Mouse (Mus musculus) ES-E14 (cell line): ENCODE measurements around the gene Eif4ebp2. TPM values are rescaled to one million over a fixed set of nuclear protein-coding genes. Genes with fewer than 3 reads are reported as not detected.
"Not testable (repeated sequence)": the region's sequence is repeated elsewhere in the genome, so short reads cannot be mapped to it uniquely, and the experiment has no call there.

ENCODE experiments used
- DNase-seq: peaks from one replicate; pipeline ENCODE4 v3.0.0-alpha.2; 2013; ENCODE audit warnings: low read depth, low spot score
- H3K27ac ChIP-seq: 2 replicates; pipeline ENCODE4 v1.5.1; 2012; ENCODE audit warnings: low read depth, mild to moderate bottlenecking, low read length, moderate library complexity, mixed read lengths; ENCODE audit not compliant: poor library complexity, insufficient read depth, severe bottlenecking
- H3K36me3 ChIP-seq: 2 replicates; pipeline ENCODE4 v1.6.1; 2012; ENCODE audit warnings: mild to moderate bottlenecking, low read length, moderate library complexity, mixed read lengths; ENCODE audit not compliant: control insufficient read depth, poor library complexity, insufficient read depth, severe bottlenecking
- H3K4me1 ChIP-seq, 2 experiments: fragments of 150-350 bp in 1 of 2; sonication (generic) in 1 of 2; 2 replicates each; pipeline ENCODE4 v1.6.1; 2012; ENCODE audit warnings: low read length in 2 of 2, mild to moderate bottlenecking in 1 of 2, mixed read lengths in 1 of 2; ENCODE audit not compliant: control insufficient read depth in 2 of 2, insufficient read depth in 2 of 2, poor library complexity in 1 of 2
- H3K4me3 ChIP-seq, 2 experiments: fragments of 150-350 bp in 1 of 2; sonication (generic) in 1 of 2; 2 replicates each; pipeline ENCODE4 v1.5.1; 2012; ENCODE audit warnings: low read length in 2 of 2, low read depth in 1 of 2, mild to moderate bottlenecking in 1 of 2, mixed read lengths in 1 of 2; ENCODE audit not compliant: insufficient read depth in 1 of 2, poor library complexity in 1 of 2, severe bottlenecking in 1 of 2
- H3K9ac ChIP-seq: 2 replicates; pipeline ENCODE4 v1.6.1; 2012; ENCODE audit warnings: low read depth, mild to moderate bottlenecking, low read length, mixed read lengths; ENCODE audit not compliant: poor library complexity, insufficient read depth, severe bottlenecking
- H3K9me3 ChIP-seq: fragments of 150-350 bp; sonication (generic); 2 replicates; pipeline ENCODE4 v1.6.1; 2012; ENCODE audit warnings: low read depth, mild to moderate bottlenecking, low read length; ENCODE audit not compliant: control insufficient read depth, insufficient read depth
- CHD2 ChIP-seq: IDR thresholded peaks from 2 replicates; pipeline ENCODE4 v1.6.1; 2014; ENCODE audit warnings: mild to moderate bottlenecking, low read depth, low read length, inconsistent platforms
- HCFC1 ChIP-seq: IDR thresholded peaks from 2 replicates; pipeline ENCODE4 v1.6.1; 2012; ENCODE audit warnings: low read length, inconsistent platforms, borderline replicate concordance; ENCODE audit not compliant: insufficient read depth
- MAFK ChIP-seq: IDR thresholded peaks from 2 replicates; pipeline ENCODE4 v1.6.1; 2014; ENCODE audit warnings: mild to moderate bottlenecking, low read depth, low read length, inconsistent platforms; ENCODE audit not compliant: insufficient read depth
- ZC3H11A ChIP-seq: IDR thresholded peaks from 2 replicates; pipeline ENCODE4 v1.6.1; 2012; ENCODE audit warnings: low read depth, mild to moderate bottlenecking, inconsistent platforms, low read length, borderline replicate concordance
- ZNF384 ChIP-seq: IDR thresholded peaks from 2 replicates; pipeline ENCODE4 v1.6.1; 2012; ENCODE audit warnings: low read depth, low read length, inconsistent platforms
- in situ Hi-C, 2 experiments: fragments of 600-800 bp; cut with MboI; formaldehyde crosslinking; loops; one replicate each; pipeline ENCODE4 v1.15.1; 2025; ENCODE audit warnings: low sequenced_read_pairs in 2 of 2, inconsistent platforms in 1 of 2; ENCODE audit not compliant: unreplicated experiment in 2 of 2
- total RNA-seq: library from RNA; depleted of rRNA; stranded (reverse); fragments of 300-350 nt; gene quantifications from 2 replicates; pipeline ENCODE4 v1.2.3, GENCODE M21; 2012

Eif4ebp2 gene
- total RNA-seq, 1 experiment = 32.3 TPM

DNA sequence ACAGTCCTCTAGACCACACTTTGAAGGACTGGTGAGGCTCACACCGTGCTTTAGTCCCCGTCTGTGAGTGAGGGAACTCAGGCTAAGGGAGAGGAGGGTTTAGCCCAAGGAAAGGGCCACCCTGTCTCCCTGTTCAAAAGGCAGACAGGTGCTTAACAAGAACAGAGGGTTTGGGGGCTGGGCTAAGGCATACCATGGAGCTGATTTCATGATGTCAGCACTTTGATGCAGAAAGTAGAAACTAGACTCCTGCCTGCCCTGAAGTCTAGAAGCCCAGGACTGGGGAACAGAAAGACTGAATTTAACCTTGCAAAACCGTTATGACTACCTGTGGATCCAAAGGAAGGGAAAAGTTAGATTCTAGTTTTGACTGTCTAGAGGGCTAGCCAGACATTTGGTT, 4.7 kb upstream of the Eif4ebp2 start:
- H3K27ac ChIP-seq = peak overlapping the region; percentile 60; the same call in 1 of the 2 replicates
- no peak overlapping the region for H3K9ac ChIP-seq
- no peak for DNase-seq
- no peaks in the 10 kb centered on the region for H3K9me3 ChIP-seq
- in situ Hi-C loops = no loop called here
- TF ChIP-seq CHD2 = no peak
- peak; percentile 69 for TF ChIP-seq MAFK
- no peak overlapping the region for H3K4me3 ChIP-seq
- H3K36me3 ChIP-seq = no peaks in the 10 kb centered on the region; the same call in 1 of the 2 replicates
- H3K4me1 ChIP-seq = peaks cover 3 to 11% of the 10 kb centered on the region in 2 experiments; a peak in 1 of 4 replicates

DNA sequence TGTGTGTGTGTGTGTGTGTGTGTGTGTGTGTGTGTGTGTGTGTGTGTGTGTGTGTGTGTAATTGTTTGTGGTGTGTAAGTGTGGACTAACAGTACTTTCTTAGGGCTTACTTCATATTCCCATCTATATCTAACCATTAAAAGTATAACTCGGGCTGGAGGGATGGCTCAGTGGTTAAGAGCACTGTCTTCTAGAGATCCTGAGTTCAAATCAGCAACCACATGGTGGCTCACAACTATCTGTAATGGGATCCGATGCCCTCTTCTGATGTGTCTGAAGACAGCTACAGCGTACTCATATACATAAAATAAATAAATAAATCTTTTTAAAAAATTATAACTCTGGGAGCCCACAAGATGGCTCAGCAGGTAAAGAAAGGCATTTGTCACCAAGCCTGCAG, 710 bp upstream of the Eif4ebp2 start:
- H3K27ac ChIP-seq, H3K9me3 ChIP-seq, DNase-seq, in situ Hi-C loops, H3K4me3 ChIP-seq, H3K9ac ChIP-seq: not testable (repeated sequence)
- Histone ChIP-seq H3K4me1 (peaks cover 3 to 14% of the 10 kb centered on the region in 2 experiments; a peak in 2 of 4 replicates), H3K36me3 (peaks cover 17% of the 10 kb centered on the region; the same call in 1 of the 2 replicates)

DNA sequence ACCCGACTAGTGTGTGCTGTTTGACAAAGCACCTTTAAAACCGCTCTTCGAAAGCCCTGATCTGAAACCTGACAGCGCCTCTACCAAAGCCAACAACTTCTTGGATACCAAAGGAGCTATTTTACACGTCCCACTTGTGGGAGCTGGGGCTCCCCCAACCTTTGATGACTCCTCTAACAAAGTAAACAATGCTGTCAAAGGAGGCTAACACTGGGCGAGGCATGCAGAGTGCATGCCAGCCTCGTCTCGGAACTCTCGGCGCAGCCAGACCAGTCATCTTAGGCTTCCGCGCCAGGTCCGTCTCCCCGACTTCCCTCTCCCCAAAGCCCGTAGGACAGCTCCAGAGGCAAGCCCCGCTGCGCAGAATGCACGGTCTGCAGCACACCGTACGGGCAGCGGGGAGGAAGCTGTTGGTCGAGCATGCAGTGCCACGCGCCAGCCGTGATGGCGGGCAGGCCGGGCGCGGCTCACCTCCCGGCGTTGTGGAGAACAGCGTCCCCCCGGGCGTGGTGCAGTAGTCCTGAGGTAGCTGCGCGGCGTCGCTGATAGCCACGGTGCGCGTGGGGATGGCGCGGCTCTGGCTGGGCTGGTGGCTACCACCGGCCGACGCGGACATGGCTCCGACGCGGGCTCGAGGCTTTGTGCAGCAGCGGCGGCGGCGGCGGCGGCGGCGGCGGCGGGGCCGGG, 387 bp downstream of the Eif4ebp2 start:
- in situ Hi-C loops = no loop called here

DNA sequence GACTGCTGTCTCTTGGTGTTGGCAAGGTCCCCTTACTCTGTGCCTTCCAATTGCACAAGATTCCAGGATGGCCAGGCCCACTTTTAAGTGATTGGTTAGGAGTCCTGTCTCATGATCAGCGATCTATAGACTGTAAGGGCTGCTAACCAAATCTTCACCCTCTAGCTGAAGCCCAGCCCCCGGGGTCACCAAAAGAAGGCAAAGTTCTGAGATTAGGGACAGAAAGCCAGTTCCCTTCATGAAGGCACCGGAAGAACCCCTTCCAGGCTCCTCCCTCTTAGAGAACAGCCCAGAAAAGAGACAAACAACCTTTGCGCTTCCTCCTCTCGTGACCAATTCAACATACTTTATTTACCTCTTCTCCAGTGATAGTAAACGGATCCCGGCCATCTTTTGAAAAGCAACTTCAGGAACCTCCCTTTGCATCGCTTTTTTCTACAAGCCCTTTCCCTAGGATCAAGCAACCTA, 964 bp downstream of the Eif4ebp2 start:
- Histone ChIP-seq H3K9ac (peak overlapping the region; percentile 93), H3K9me3 (no peaks in the 10 kb centered on the region), H3K36me3 (peaks cover 25% of the 10 kb centered on the region), H3K27ac (no peak overlapping the region), H3K4me1 (peaks cover 0 to 9% of the 10 kb centered on the region in 2 experiments; a peak in 2 of 4 replicates), H3K4me3 (peak overlapping the region; percentile 71 to 87)
- in situ Hi-C loops = no loop called here
- TF ChIP-seq ZNF384 (no peak), MAFK (no peak), HCFC1 (no peak), CHD2 (no peak), ZC3H11A (no peak)
- no peak for DNase-seq

More for the DNA sequence above, 387 bp downstream of the Eif4ebp2 start:
- Histone ChIP-seq H3K27ac (peak overlapping the region; percentile 37), H3K9me3 (no peaks in the 10 kb centered on the region), H3K4me1 (peaks cover 0 to 12% of the 10 kb centered on the region in 2 experiments; a peak in 2 of 4 replicates), H3K4me3 (peak overlapping the region; percentile 71 to 87), H3K36me3 (peaks cover 25% of the 10 kb centered on the region), H3K9ac (peak overlapping the region; percentile 93)
- DNase-seq = no peak
- no peak for TF ChIP-seq ZNF384
- no peak for TF ChIP-seq MAFK
- TF ChIP-seq HCFC1 = no peak
- no peak for TF ChIP-seq ZC3H11A
- no peak for TF ChIP-seq CHD2

DNA sequence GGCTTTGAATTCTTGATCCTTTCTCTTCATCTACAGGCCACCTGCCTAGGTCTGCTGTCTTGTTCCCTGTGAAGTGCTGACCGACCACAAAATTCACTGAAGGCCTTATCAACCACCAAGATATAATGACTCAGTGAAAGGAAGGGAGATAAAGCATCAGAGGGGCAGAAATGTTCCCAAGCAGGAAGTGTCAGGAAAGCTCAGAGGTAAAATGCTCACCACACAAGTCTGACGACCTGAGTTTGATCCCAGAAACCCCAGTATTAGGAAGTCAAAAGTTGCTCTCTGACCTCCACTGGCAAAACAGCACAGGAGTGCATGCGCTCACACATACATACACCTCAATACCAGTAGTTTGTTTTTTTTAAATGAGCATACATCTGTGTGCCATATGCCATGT, 3.6 kb downstream of the Eif4ebp2 start:
- no peak overlapping the region for H3K9ac ChIP-seq
- H3K27ac ChIP-seq = no peak overlapping the region
- peaks cover 0 to 14% of the 10 kb centered on the region in 2 experiments; a peak in 3 of 4 replicates for H3K4me1 ChIP-seq
- H3K9me3 ChIP-seq = no peaks in the 10 kb centered on the region
- no peak for DNase-seq
- peaks cover 26% of the 10 kb centered on the region for H3K36me3 ChIP-seq
- TF ChIP-seq ZNF384 (no peak), MAFK (no peak), ZC3H11A (no peak), CHD2 (no peak), HCFC1 (no peak)
- H3K4me3 ChIP-seq = peak overlapping the region in 1 of 2 experiments; percentile 10; a peak in 1 of 4 replicates
- in situ Hi-C loops = no loop called here
